Mouse (Mus musculus) forebrain, postnatal 0 days (tissue): ENCODE results near the gene Usp19. TPM values are rescaled to one million over a fixed set of nuclear protein-coding genes. Genes with fewer than 3 reads are reported as not detected.

Experiments
- ATAC-seq: fragments of 200-750 bp; cut with Nextera tagmentation; 2 replicates; pipeline ENCODE4 v1.8.0; 2017; ENCODE audit warnings: mild to moderate bottlenecking, moderate library complexity
- DNase-seq: peaks from one replicate; pipeline ENCODE4 v3.0.0-alpha.2; 2015
- H3K27ac ChIP-seq: fragments of 300-500 bp; sonication (generic); 2 replicates; pipeline ENCODE4 v1.5.1; 2014; ENCODE audit warnings: low read depth, mild to moderate bottlenecking, antibody characterized with exemption, low read length, moderate library complexity, mixed read lengths
- H3K27me3 ChIP-seq: fragments of 300-500 bp; sonication (generic); 2 replicates; pipeline ENCODE4 v1.6.1; 2014; ENCODE audit warnings: mild to moderate bottlenecking, low read length, mixed read lengths; ENCODE audit not compliant: insufficient read depth
- H3K36me3 ChIP-seq: fragments of 300-500 bp; sonication (generic); 2 replicates; pipeline ENCODE4 v1.6.1; 2014; ENCODE audit warnings: mild to moderate bottlenecking, moderate library complexity; ENCODE audit not compliant: insufficient read depth
- H3K4me1 ChIP-seq: fragments of 300-500 bp; sonication (generic); 2 replicates; pipeline ENCODE4 v1.6.1; 2014; ENCODE audit warnings: antibody characterized with exemption; ENCODE audit not compliant: insufficient read depth
- H3K4me2 ChIP-seq: fragments of 300-500 bp; sonication (generic); 2 replicates; pipeline ENCODE4 v1.6.1; 2014; ENCODE audit warnings: low read depth, mild to moderate bottlenecking, moderate library complexity
- H3K4me3 ChIP-seq: fragments of 300-500 bp; sonication (generic); 2 replicates; pipeline ENCODE4 v1.5.1; 2014; ENCODE audit warnings: low read depth, low read length, mixed read lengths
- H3K9ac ChIP-seq: fragments of 300-500 bp; sonication (generic); 2 replicates; pipeline ENCODE4 v1.6.1; 2014; ENCODE audit warnings: mild to moderate bottlenecking
- H3K9me3 ChIP-seq: fragments of 300-500 bp; sonication (generic); 2 replicates; pipeline ENCODE4 v1.6.1; 2016; ENCODE audit warnings: low read length
- CTCF ChIP-seq: sonication (generic); IDR thresholded peaks from 2 replicates; pipeline ENCODE4 v1.5.1; 2016; ENCODE audit warnings: antibody characterized with exemption, control low read depth, low read depth
- WGBS: fragments of 180-500 bp; shearing (Covaris S2); extraction: QIAGEN DNeasy Blood & Tissue Kit; methylation state at CpG from one replicate; pipeline ENCODE4 v1.1.7; 2014; 5-methylcytosine and 5-hydroxymethylcytosine counted together
- polyA plus RNA-seq: library from polyadenylated mRNA; unstranded; fragments of >200 nt; fragmentation: Nextera tagmentation; extraction: Ambion mirVana; gene quantifications from 2 replicates; pipeline ENCODE4 v1.2.1, GENCODE M21; 2015
- total RNA-seq: library from RNA; depleted of rRNA; stranded (reverse); fragments of >200 nt; gene quantifications from 2 replicates; pipeline ENCODE4 v1.2.3, GENCODE M21; 2014

Usp19 gene
- total and polyA plus RNA-seq, 2 experiments from 2014 or later = 41.5 to 97.0 TPM

GRCm38 (mm10) chr9:108516380-108517251 is 26.2 kb downstream of the Usp19 start, which contains the start of gene Qrich1:
Qrich1 (plus strand) TSS chr9:108516806.
- H3K9ac ChIP-seq = peak within 1 kb of the TSS; percentile 95
- 2% methylated on average over 55 of the region's 55 CpGs for WGBS
- DNase-seq (peak; percentile 99), ATAC-seq (peak; percentile 98)
- peak within 1 kb of the TSS; percentile 100 for H3K27ac ChIP-seq
- no peaks in the 10 kb centered on the region for H3K27me3 ChIP-seq
- peaks cover 10% of the 10 kb centered on the region for H3K4me1 ChIP-seq
- peak; percentile 52 for TF ChIP-seq CTCF
- H3K4me2 ChIP-seq = peak within 1 kb of the TSS; percentile 75
- H3K4me3 ChIP-seq = peak within 1 kb of the TSS; percentile 87
- H3K9me3 ChIP-seq = no peaks in the 10 kb centered on the region
- H3K36me3 ChIP-seq = peaks cover 39% of the 10 kb centered on the region

GRCm38 (mm10) chr9:108517253-108517930 is 27.0 kb downstream of the Usp19 start:
- Histone ChIP-seq H3K27me3 (no peaks in the 10 kb centered on the region), H3K4me3 (peak overlapping the region; percentile 87), H3K27ac (peak overlapping the region; percentile 100), H3K4me1 (peaks cover 10% of the 10 kb centered on the region), H3K36me3 (peaks cover 32% of the 10 kb centered on the region), H3K9ac (peak overlapping the region; percentile 95), H3K4me2 (peak overlapping the region; percentile 75), H3K9me3 (no peaks in the 10 kb centered on the region)
- DNase-seq (peak; percentile 93), ATAC-seq (peak; percentile 67)
- peak; percentile 10; the same call in 1 of the 2 replicates for TF ChIP-seq CTCF
- WGBS = under 1% methylated on average over 62 of the region's 95 CpGs

GRCm38 (mm10) chr9:108517931-108518332 is 27.5 kb downstream of the Usp19 start:
- peaks cover 10% of the 10 kb centered on the region for H3K4me1 ChIP-seq
- H3K4me3 ChIP-seq = peak overlapping the region; percentile 87
- peak; percentile 70 for DNase-seq
- H3K36me3 ChIP-seq = peaks cover 26% of the 10 kb centered on the region
- peak overlapping the region; percentile 100 for H3K27ac ChIP-seq
- no peaks in the 10 kb centered on the region for H3K9me3 ChIP-seq
- peak; percentile 8; the same call in 1 of the 2 replicates for ATAC-seq
- TF ChIP-seq CTCF = 0 out of 2 replicates have a peak, but pooled peaks have one; percentile 1
- peak overlapping the region; percentile 75 for H3K4me2 ChIP-seq
- 0% methylated on average over 13 of the region's 13 CpGs for WGBS
- H3K9ac ChIP-seq = peak overlapping the region; percentile 95
- no peaks in the 10 kb centered on the region for H3K27me3 ChIP-seq

GRCm38 (mm10) chr9:108521604-108522003 is 31.2 kb downstream of the Usp19 start:
- peaks cover 10% of the 10 kb centered on the region for H3K4me1 ChIP-seq
- no peak overlapping the region for H3K9ac ChIP-seq
- 55% methylated on average over 2 of the region's 2 CpGs for WGBS
- H3K4me2 ChIP-seq = no peak overlapping the region
- H3K27ac ChIP-seq = no peak overlapping the region
- DNase-seq (no peak), ATAC-seq (no peak)
- H3K27me3 ChIP-seq = no peaks in the 10 kb centered on the region
- H3K4me3 ChIP-seq = no peak overlapping the region
- H3K9me3 ChIP-seq = no peaks in the 10 kb centered on the region
- no peak for TF ChIP-seq CTCF
- no peaks in the 10 kb centered on the region for H3K36me3 ChIP-seq

GRCm38 (mm10) chr9:108523341-108523740 is 32.9 kb downstream of the Usp19 start:
- no peak for TF ChIP-seq CTCF
- no peak overlapping the region for H3K27ac ChIP-seq
- H3K9me3 ChIP-seq = no peaks in the 10 kb centered on the region
- no peaks in the 10 kb centered on the region for H3K27me3 ChIP-seq
- no peak overlapping the region for H3K4me2 ChIP-seq
- DNase-seq = no peak
- WGBS = 94% methylated on average over 4 of the region's 4 CpGs
- no peak overlapping the region for H3K4me3 ChIP-seq
- ATAC-seq = no peak
- H3K4me1 ChIP-seq = peaks cover 10% of the 10 kb centered on the region
- H3K36me3 ChIP-seq = no peaks in the 10 kb centered on the region; the same call in 1 of the 2 replicates
- no peak overlapping the region for H3K9ac ChIP-seq

DNA sequence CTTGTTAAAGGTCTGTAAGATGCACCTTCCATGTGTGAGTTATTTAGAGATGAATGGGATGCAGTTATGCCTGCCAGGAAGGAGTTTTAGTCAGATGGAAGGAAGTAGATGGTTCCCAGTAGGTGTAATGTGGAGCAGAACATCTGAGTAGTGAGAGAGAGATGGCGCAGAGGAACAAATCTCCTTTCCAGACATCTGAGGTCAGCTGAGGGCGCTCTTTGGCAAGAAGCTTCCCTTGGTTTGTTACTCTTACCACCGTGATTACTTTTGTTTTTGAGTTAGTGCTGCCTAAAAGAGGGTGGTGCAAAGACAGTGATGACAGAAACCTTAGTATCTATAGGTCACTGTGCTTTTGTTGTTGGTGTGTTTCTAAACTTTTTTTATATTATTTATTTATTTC is 35.0 kb downstream of the Usp19 start:
- no peaks in the 10 kb centered on the region for H3K4me1 ChIP-seq
- H3K36me3 ChIP-seq = peaks cover 14% of the 10 kb centered on the region
- WGBS = 88% methylated on average over 3 of the region's 3 CpGs
- H3K4me3 ChIP-seq = no peak overlapping the region
- DNase-seq (no peak), ATAC-seq (no peak)
- TF ChIP-seq CTCF = no peak
- H3K9me3 ChIP-seq = no peaks in the 10 kb centered on the region
- no peaks in the 10 kb centered on the region for H3K27me3 ChIP-seq
- H3K27ac ChIP-seq = no peak overlapping the region
- H3K9ac ChIP-seq = no peak overlapping the region
- H3K4me2 ChIP-seq = no peak overlapping the region
